Mouse (Mus musculus) ES-E14 (cell line): ENCODE measurements around the gene AC140267.1.

ENCODE experiments used
- CHD2 ChIP-seq: IDR thresholded peaks from 2 replicates; pipeline ENCODE4 v1.6.1; 2014; ENCODE audit warnings: mild to moderate bottlenecking, low read depth, low read length, inconsistent platforms
- HCFC1 ChIP-seq: IDR thresholded peaks from 2 replicates; pipeline ENCODE4 v1.6.1; 2012; ENCODE audit warnings: low read length, inconsistent platforms, borderline replicate concordance; ENCODE audit not compliant: insufficient read depth
- MAFK ChIP-seq: IDR thresholded peaks from 2 replicates; pipeline ENCODE4 v1.6.1; 2014; ENCODE audit warnings: mild to moderate bottlenecking, low read depth, low read length, inconsistent platforms; ENCODE audit not compliant: insufficient read depth
- ZC3H11A ChIP-seq: IDR thresholded peaks from 2 replicates; pipeline ENCODE4 v1.6.1; 2012; ENCODE audit warnings: low read depth, mild to moderate bottlenecking, inconsistent platforms, low read length, borderline replicate concordance
- ZNF384 ChIP-seq: IDR thresholded peaks from 2 replicates; pipeline ENCODE4 v1.6.1; 2012; ENCODE audit warnings: low read depth, low read length, inconsistent platforms

- TF ChIP-seq ZNF384 (no peak), MAFK (no peak), ZC3H11A (no peak), HCFC1 (no peak), CHD2 (no peak)
Measured at GRCm38 (mm10) chr15:80280646-80281045, 45.0 kb downstream of the AC140267.1 start.
